Mouse (Mus musculus) gastrocnemius, adult 2 months (tissue): Measurements from ENCODE around the gene Asb18. TPM values are rescaled to one million over a fixed set of nuclear protein-coding genes. Genes with fewer than 3 reads are reported as not detected.

Experiments
- DNase-seq: peaks from one replicate; pipeline ENCODE4 v3.0.0; 2022
- H3K27ac ChIP-seq: fragments of 200-600 bp; 2 replicates; pipeline ENCODE4 v1.8.1; 2022; ENCODE audit warnings: mild to moderate bottlenecking
- H3K4me3 ChIP-seq: fragments of 200-600 bp; 2 replicates; pipeline ENCODE4 v1.8.1; 2022; ENCODE audit warnings: mild to moderate bottlenecking, moderate library complexity
- CTCF ChIP-seq: fragments of 200-600 bp; IDR thresholded peaks from 2 replicates; pipeline ENCODE4 v1.8.1; 2022; ENCODE audit warnings: antibody characterized with exemption, mild to moderate bottlenecking, moderate library complexity
- intact Hi-C: fragments of 180-260 bp; cut with DNase I; formaldehyde crosslinking; loops from one replicate; pipeline ENCODE4 v1.15.1; 2025
- total RNA-seq, 2 experiments: library from RNA; stranded (reverse); gene quantifications; 2 replicates each; pipeline ENCODE4 v1.2.3; 2021

Gene Asb18
- total RNA-seq, 2 experiments from 2014 or later = 18.0 to 39.9 TPM

GRCm38 (mm10) chr1:89938884-89939595 lies 75.4 kb downstream of the Asb18 start:
- no peak overlapping the region for H3K4me3 ChIP-seq
- DNase-seq = no peak
- intact Hi-C loops = no loop called here
- TF ChIP-seq CTCF = peak; percentile 49
- no peak overlapping the region for H3K27ac ChIP-seq

- no peak for DNase-seq
- no peak overlapping the region for H3K27ac ChIP-seq
- intact Hi-C loops = no loop called here
- no peak overlapping the region for H3K4me3 ChIP-seq
- TF ChIP-seq CTCF = no peak
Measured at GRCm38 (mm10) chr1:89935493-89936348, 78.7 kb downstream of the Asb18 start.

GRCm38 (mm10) chr1:89934316-89935260 lies 79.9 kb downstream of the Asb18 start:
- TF ChIP-seq CTCF = no peak
- intact Hi-C loops = no loop called here
- DNase-seq = no peak
- Histone ChIP-seq H3K4me3 (no peak overlapping the region), H3K27ac (no peak overlapping the region)

- DNase-seq = no peak
- Histone ChIP-seq H3K27ac (no peak overlapping the region), H3K4me3 (no peak overlapping the region)
- intact Hi-C loops = no loop called here
- no peak for TF ChIP-seq CTCF
Measured at GRCm38 (mm10) chr1:89933786-89934185, 80.7 kb downstream of the Asb18 start.

- no peak for TF ChIP-seq CTCF
- intact Hi-C loops = no loop called here
- no peak for DNase-seq
- Histone ChIP-seq H3K4me3 (no peak overlapping the region), H3K27ac (no peak overlapping the region)
Measured at GRCm38 (mm10) chr1:89933028-89933427, 81.4 kb downstream of the Asb18 start.

GRCm38 (mm10) chr1:89932616-89933015 lies 81.8 kb downstream of the Asb18 start:
- intact Hi-C loops = no loop called here
- no peak overlapping the region for H3K27ac ChIP-seq

GRCm38 (mm10) chr1:89932021-89932423 lies 82.4 kb downstream of the Asb18 start:
- Histone ChIP-seq H3K4me3 (no peak overlapping the region), H3K27ac (no peak overlapping the region)
- intact Hi-C loops = no loop called here
- no peak for DNase-seq
- no peak for TF ChIP-seq CTCF

More at GRCm38 (mm10) chr1:89932616-89933015, 81.8 kb downstream of the Asb18 start:
- no peak for DNase-seq
- TF ChIP-seq CTCF = no peak
- no peak overlapping the region for H3K4me3 ChIP-seq

- intact Hi-C loops = no loop called here
- TF ChIP-seq CTCF = no peak
- peak; percentile 63 for DNase-seq
Measured at GRCm38 (mm10) chr1:89931120-89931519, 83.3 kb downstream of the Asb18 start, which contains the start of gene Gbx2. Gene Gbx2, minus strand, starts transcription at chr1:89931179.

GRCm38 (mm10) chr1:89930551-89930950 lies 83.9 kb downstream of the Asb18 start:
- TF ChIP-seq CTCF = no peak
- no peak overlapping the region for H3K27ac ChIP-seq
- H3K4me3 ChIP-seq = peak overlapping the region; percentile 68
- DNase-seq = no peak
- intact Hi-C loops = no loop called here

More at GRCm38 (mm10) chr1:89931120-89931519, 83.3 kb downstream of the Asb18 start, which contains the start of gene Gbx2:
- H3K27ac ChIP-seq = no peak within 1 kb of the TSS
- peak within 1 kb of the TSS; percentile 68 for H3K4me3 ChIP-seq

GRCm38 (mm10) chr1:89929721-89930505 lies 84.6 kb downstream of the Asb18 start:
- intact Hi-C loops = no loop called here
- TF ChIP-seq CTCF = no peak
- peak overlapping the region; percentile 68 for H3K4me3 ChIP-seq
- no peak for DNase-seq
- no peak overlapping the region for H3K27ac ChIP-seq

GRCm38 (mm10) chr1:89929181-89929580 lies 85.3 kb downstream of the Asb18 start:
- no peak for DNase-seq
- Histone ChIP-seq H3K27ac (no peak overlapping the region), H3K4me3 (peak overlapping the region; percentile 43)
- TF ChIP-seq CTCF = no peak
- intact Hi-C loops = no loop called here
